Mouse (Mus musculus): ENCODE results near the gene Hoxd13.

Hoxd13 gene

GRCm38 (mm10) chr2:74667842-74668357 lies at the start of gene Hoxd13:
TSS of gene Hoxd13 (plus strand) at chr2:74668310.
- no peak for DNase-seq (ENCODE audit: extremely low spot score, low read depth, low spot score)

- no peak for DNase-seq (ENCODE audit: extremely low spot score, low read depth, low spot score)
These were observed 48.3 kb upstream of the Hoxd13 start for GRCm38 (mm10) chr2:74619676-74620246.

GRCm38 (mm10) chr2:74620368-74620767 lies 47.7 kb upstream of the Hoxd13 start:
- no peak for DNase-seq (ENCODE audit: extremely low spot score, low read depth, low spot score)

GRCm38 (mm10) chr2:74635412-74635811 lies 32.7 kb upstream of the Hoxd13 start:
- no peak for DNase-seq (ENCODE audit: extremely low spot score, low read depth, low spot score)

- no peak for DNase-seq (ENCODE audit: extremely low spot score, low read depth, low spot score)
These were observed 25.7 kb upstream of the Hoxd13 start for GRCm38 (mm10) chr2:74642431-74642830.

GRCm38 (mm10) chr2:74645631-74646030 lies 22.5 kb upstream of the Hoxd13 start:
- no peak for DNase-seq (ENCODE audit: extremely low spot score, low read depth, low spot score)

GRCm38 (mm10) chr2:74647082-74647864 lies 20.8 kb upstream of the Hoxd13 start:
- DNase-seq (ENCODE audit: extremely low spot score, low read depth, low spot score): no peak

- no peak for DNase-seq (ENCODE audit: extremely low spot score, low read depth, low spot score)
These were observed 15.1 kb upstream of the Hoxd13 start for GRCm38 (mm10) chr2:74652996-74653340.

- DNase-seq (ENCODE audit: extremely low spot score, low read depth, low spot score): no peak
These were observed 14.2 kb upstream of the Hoxd13 start for GRCm38 (mm10) chr2:74653781-74654535.

- no peak for DNase-seq (ENCODE audit: extremely low spot score, low read depth, low spot score)
These were observed 13.2 kb upstream of the Hoxd13 start for GRCm38 (mm10) chr2:74654743-74655419.

- DNase-seq (ENCODE audit: extremely low spot score, low read depth, low spot score): no peak
These were observed 12.7 kb upstream of the Hoxd13 start for GRCm38 (mm10) chr2:74655420-74655781.

- DNase-seq (ENCODE audit: extremely low spot score, low read depth, low spot score): no peak
These were observed 12.1 kb upstream of the Hoxd13 start for GRCm38 (mm10) chr2:74655821-74656631.

GRCm38 (mm10) chr2:74656632-74657021 lies 11.5 kb upstream of the Hoxd13 start:
- DNase-seq (ENCODE audit: extremely low spot score, low read depth, low spot score): no peak

GRCm38 (mm10) chr2:74657251-74658023 lies 10.7 kb upstream of the Hoxd13 start:
- DNase-seq (ENCODE audit: extremely low spot score, low read depth, low spot score): no peak

- no peak for DNase-seq (ENCODE audit: extremely low spot score, low read depth, low spot score)
These were observed 10.0 kb upstream of the Hoxd13 start for GRCm38 (mm10) chr2:74658024-74658666.

GRCm38 (mm10) chr2:74658667-74659371 lies 9.3 kb upstream of the Hoxd13 start:
- no peak for DNase-seq (ENCODE audit: extremely low spot score, low read depth, low spot score)

GRCm38 (mm10) chr2:74659507-74660005 lies 8.6 kb upstream of the Hoxd13 start, which contains the start of gene Evx2:
TSS of gene Evx2 (minus strand) at chr2:74659557.
- no peak for DNase-seq (ENCODE audit: extremely low spot score, low read depth, low spot score)
